Mouse (Mus musculus) embryonic stem cell, embryonic (primary cell): Measurements from ENCODE around the gene Fam208a.

Experiments
- CTCF ChIA-PET, 4 experiments: fragments of 300-600 bp in 2 of 4; fragments of 350-600 bp in 2 of 4; sonication (Branson Sonifier 250); formaldehyde crosslinking; loops; one replicate each; lab custom pipeline; 2022; ENCODE audit warnings: inconsistent platforms in 2 of 4; lab: Charles Lee
- POLR2A ChIA-PET, 4 experiments: fragments of 300-600 bp in 2 of 4; fragments of 350-600 bp in 2 of 4; sonication (Branson Sonifier 250); formaldehyde crosslinking; loops; one replicate each; lab custom pipeline; 2022; ENCODE audit warnings: antibody characterized with exemption in 4 of 4, inconsistent platforms in 1 of 4; lab: Charles Lee

Fam208a gene

GRCm38 (mm10) chr14:27428573-27428972 is at the start of gene Fam208a:
Gene Fam208a, plus strand, starts transcription at chr14:27428834.
- CTCF ChIA-PET = interaction anchor here in 3 of 4 experiments (0.5 to 1.7 kb wide), 5 partner anchors 12 to 399 kb away, joined by 3 to 5 read pairs (median 3); no protein-coding TSS in a partner anchor
- POLR2A ChIA-PET = interaction anchor here (0.6 to 15.7 kb wide), 144 partner anchors 8 to 894 kb away, joined by 3 to 329 read pairs (median 4); partner anchors contain the start of genes Ccdc66 (in 3 of the 4), Il17rd (in 2 of the 4), Arhgef3 (in 1 of the 4) and Erc2 (in 1 of the 4)

DNA sequence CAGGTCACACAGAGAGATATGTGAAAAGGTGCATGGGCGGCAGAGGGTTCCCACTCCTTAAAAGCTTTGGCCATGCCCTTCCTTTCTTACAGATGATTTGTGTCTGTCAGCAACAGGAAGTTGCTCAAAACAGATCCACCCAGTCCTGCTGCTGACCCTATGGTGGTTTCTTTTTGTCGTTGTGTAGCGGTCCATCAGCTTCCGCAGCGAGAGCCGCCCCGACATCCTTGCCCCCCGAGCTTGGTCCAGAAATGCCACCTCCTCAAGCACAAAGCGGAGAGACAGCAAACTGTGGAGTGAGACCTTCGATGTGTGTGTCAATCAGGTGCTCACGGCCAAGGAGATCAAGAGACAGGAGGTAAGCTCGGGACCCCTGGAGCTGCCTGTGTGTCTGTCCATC is 49.2 kb upstream of the Fam208a start:
- ChIA-PET CTCF (no interaction called here), POLR2A (interaction anchor here in 3 of 4 experiments (0.6 to 1.9 kb wide), 11 partner anchors 10 to 130 kb away, joined by 3 to 8 read pairs (median 3); no protein-coding TSS in a partner anchor)

- ChIA-PET POLR2A (interaction anchor here in 1 of 4 experiments (0.9 to 1.6 kb wide), 2 partner anchors 9 to 45 kb away, joined by 3 to 6 read pairs; no protein-coding TSS in a partner anchor), CTCF (no interaction called here)
Observed at GRCm38 (mm10) chr14:27381459-27381858, 47.2 kb upstream of the Fam208a start.

- ChIA-PET POLR2A (interaction anchor here in 1 of 4 experiments (1.1 to 3.2 kb wide), 4 partner anchors 34 to 48 kb away, joined by 3 to 25 read pairs (median 4); partner anchors contain the start of gene Fam208a), CTCF (no interaction called here)
Observed at GRCm38 (mm10) chr14:27383321-27383830, 45.3 kb upstream of the Fam208a start.

DNA sequence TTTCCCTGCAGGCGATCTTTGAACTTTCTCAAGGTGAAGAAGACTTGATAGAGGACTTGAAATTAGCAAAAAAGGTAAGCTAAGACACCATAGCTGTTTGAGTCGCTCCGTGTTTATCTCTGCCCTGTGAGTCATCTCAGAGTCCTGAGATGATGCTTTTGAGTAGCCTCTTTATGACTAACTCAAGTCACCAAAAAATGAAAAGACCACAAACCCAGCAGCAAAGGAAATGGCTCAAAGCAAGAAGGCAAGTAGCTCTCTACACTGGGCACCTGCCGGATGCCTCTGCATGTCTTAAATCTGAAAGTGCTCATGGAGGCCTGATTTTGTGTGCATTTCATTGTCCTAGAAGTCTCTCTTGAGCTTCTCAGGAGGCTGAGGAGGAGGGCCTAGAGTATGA is 44.5 kb upstream of the Fam208a start:
- CTCF ChIA-PET = interaction anchor here in 1 of 4 experiments (0.6 kb wide), 1 partner anchor 38 kb away, joined by 3 read pairs; no protein-coding TSS in a partner anchor
- POLR2A ChIA-PET = interaction anchor here in 2 of 4 experiments (1.0 to 3.2 kb wide), 5 partner anchors 10 to 49 kb away, joined by 3 to 25 read pairs (median 3); no protein-coding TSS in a partner anchor

DNA sequence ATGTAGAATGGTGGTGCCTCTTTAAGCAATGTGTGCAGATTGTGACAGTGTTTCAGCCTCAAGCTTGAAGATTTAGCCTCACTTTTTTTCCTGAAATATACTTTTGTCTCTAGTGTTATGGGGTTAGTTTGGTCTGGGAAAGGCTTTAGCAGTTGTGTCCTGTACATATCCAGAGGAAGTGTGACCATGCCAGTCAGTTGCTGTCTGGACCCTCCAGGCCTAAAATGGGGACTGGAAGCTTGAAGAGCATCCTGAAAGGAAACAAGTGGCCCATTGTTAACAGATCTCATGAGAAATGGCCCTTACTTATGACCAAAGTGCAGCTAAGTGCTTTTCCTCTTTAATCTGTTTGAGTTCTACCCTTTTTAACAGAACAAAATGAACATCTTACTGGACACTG is 40.0 kb upstream of the Fam208a start:
- POLR2A ChIA-PET = interaction anchor here in 2 of 4 experiments (0.7 to 4.4 kb wide), 3 partner anchors 25 to 41 kb away, joined by 6 to 35 read pairs (median 10); partner anchors contain the start of gene Fam208a (in 1 of the 2)

GRCm38 (mm10) chr14:27389722-27390121 is 38.9 kb upstream of the Fam208a start:
- POLR2A ChIA-PET = interaction anchor here in 3 of 4 experiments (0.6 to 4.4 kb wide), 20 partner anchors 9 to 459 kb away, joined by 3 to 35 read pairs (median 4); partner anchors contain the start of gene Fam208a (in 2 of the 3)
- CTCF ChIA-PET = interaction anchor here in 2 of 4 experiments (0.6 to 1.2 kb wide), 2 partner anchors 42 to 279 kb away, joined by 5 to 7 read pairs; no protein-coding TSS in a partner anchor

More for the DNA sequence above, 40.0 kb upstream of the Fam208a start:
- CTCF ChIA-PET = no interaction called here

DNA sequence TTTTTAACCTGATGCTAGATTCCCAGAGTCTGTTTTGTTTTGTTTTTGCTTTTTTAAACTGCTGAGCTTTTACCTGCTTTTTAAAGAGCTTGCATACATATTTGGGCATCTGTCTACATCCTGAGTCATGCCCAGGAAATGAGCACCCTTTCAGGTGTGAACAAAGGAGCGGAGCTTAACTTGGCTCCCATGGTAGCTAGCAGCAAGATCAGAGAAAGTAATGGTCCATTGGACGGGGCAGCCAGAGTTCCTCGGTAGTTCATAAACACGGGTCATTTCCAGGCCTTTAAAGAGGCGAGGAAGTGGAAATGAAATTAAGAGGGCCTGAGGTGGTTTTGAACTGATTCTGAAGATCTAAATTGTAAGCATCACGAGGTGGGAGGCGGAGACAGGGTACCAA is 38.0 kb upstream of the Fam208a start:
- ChIA-PET CTCF (interaction anchor here in 2 of 4 experiments (0.6 to 1.2 kb wide), 2 partner anchors 25 to 43 kb away, joined by 3 to 7 read pairs; no protein-coding TSS in a partner anchor), POLR2A (interaction anchor here in 3 of 4 experiments (0.6 to 4.4 kb wide), 19 partner anchors 9 to 413 kb away, joined by 3 to 35 read pairs (median 3); partner anchors contain the start of gene Fam208a (in 3 of the 3))

- ChIA-PET POLR2A (interaction anchor here in 1 of 4 experiments (1.6 to 4.4 kb wide), 3 partner anchors 37 to 44 kb away, joined by 3 to 35 read pairs (median 7); partner anchors contain the start of gene Fam208a), CTCF (no interaction called here)
Observed at GRCm38 (mm10) chr14:27391776-27392308, 36.8 kb upstream of the Fam208a start.

GRCm38 (mm10) chr14:27392660-27393059 is 36.0 kb upstream of the Fam208a start:
- POLR2A ChIA-PET = interaction anchor here in 1 of 4 experiments (0.6 to 2.7 kb wide), 3 partner anchors 36 to 60 kb away, joined by 3 to 7 read pairs (median 3); partner anchors contain the start of gene Fam208a
- CTCF ChIA-PET = interaction anchor here in 3 of 4 experiments (0.8 to 1.3 kb wide), 4 partner anchors 10 to 131 kb away, joined by 3 to 5 read pairs (median 3); no protein-coding TSS in a partner anchor

DNA sequence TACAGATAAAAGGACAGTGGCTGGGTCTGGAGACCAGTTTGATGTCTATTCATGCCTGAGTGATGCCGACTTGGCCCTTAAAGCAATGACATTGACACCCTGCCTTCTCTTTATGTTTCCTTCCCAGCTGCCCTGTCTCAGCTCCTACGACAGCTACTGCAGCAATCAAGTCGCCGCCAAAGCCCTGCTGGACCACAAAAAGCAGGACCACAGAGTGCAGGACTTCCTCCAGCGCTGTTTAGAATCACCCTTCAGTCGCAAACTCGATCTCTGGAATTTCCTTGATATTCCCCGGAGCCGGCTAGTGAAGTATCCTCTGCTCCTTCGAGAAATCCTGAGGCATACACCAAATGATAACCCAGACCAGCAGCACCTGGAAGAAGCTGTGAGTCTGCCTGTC is 34.8 kb upstream of the Fam208a start:
- CTCF ChIA-PET = interaction anchor here in 2 of 4 experiments (0.8 to 1.7 kb wide), 4 partner anchors 51 to 207 kb away, joined by 3 to 5 read pairs (median 4); no protein-coding TSS in a partner anchor
- POLR2A ChIA-PET = interaction anchor here in 2 of 4 experiments (0.7 to 2.7 kb wide), 6 partner anchors 9 to 157 kb away, joined by 3 to 7 read pairs (median 4); partner anchors contain the start of gene Fam208a (in 1 of the 2)

DNA sequence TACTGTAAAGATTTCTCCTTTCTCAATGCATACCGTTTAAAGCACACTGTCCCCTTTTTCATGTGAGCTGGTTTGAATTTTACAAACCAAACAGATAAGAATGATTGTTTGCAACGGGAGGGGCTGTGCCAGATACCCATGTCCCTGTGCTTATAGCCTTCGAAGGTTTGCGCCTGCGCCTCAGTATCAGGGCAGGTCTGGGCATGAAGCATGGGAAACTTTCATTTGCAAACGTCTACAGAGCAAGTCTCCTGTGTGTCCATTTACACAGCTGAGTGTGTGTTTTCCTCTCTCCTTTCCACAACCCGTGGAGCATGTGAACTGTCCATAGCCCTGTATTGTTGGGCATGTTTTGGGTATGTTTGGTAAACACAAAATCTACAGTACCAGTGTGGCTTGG is 32.2 kb upstream of the Fam208a start:
- ChIA-PET CTCF (no interaction called here), POLR2A (interaction anchor here in 2 of 4 experiments (0.9 to 1.7 kb wide), 5 partner anchors 18 to 61 kb away, joined by 3 to 4 read pairs (median 3); partner anchors contain the start of gene Fam208a (in 1 of the 2))

DNA sequence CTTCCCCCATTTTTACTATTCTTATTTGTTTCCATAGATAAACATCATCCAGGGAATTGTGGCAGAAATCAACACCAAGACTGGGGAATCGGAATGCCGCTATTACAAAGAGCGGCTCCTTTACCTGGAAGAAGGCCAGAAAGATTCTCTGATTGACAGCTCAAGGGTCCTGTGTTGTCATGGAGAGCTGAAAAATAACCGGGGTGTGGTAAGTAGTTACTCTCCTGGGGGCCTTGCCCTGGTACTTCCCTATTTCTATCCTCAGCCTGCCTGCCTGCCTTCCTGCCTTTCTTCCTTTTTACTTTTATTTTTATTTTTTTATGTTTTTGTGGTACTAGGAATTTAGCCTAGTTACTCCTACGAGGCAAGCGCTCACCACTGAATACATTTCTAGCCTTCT is 31.1 kb upstream of the Fam208a start:
- ChIA-PET CTCF (no interaction called here), POLR2A (interaction anchor here in 2 of 4 experiments (0.6 to 1.4 kb wide), 5 partner anchors 13 to 83 kb away, joined by 3 to 6 read pairs (median 3); partner anchors contain the start of gene Fam208a (in 1 of the 2))

DNA sequence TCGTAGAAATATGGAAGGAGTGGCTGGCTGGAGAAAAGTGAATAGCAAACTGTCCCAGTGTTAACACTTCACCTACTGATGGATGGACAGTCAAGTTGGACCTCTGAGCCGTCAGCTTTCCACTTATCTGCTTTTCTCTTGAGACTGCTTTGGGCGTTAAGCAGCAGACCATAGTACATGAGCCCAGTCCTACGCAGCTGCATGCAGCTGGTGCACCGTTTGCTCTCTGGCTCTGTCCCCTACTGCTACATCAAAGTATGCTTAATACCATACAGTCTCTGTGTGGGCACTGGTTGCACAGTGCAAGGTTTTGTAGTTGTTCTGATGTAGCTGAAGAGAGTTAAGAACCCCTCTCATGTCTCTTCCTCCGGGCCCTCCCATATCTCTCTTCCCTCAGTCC is 28.1 kb upstream of the Fam208a start:
- CTCF ChIA-PET = no interaction called here
- POLR2A ChIA-PET = interaction anchor here in 2 of 4 experiments (0.8 to 2.6 kb wide), 3 partner anchors 11 to 52 kb away, joined by 6 to 14 read pairs (median 7); partner anchors contain the start of gene Fam208a (in 1 of the 2)

- POLR2A ChIA-PET = interaction anchor here in 3 of 4 experiments (1.1 to 1.9 kb wide), 4 partner anchors 7 to 54 kb away, joined by 3 to 5 read pairs (median 4); no protein-coding TSS in a partner anchor
- CTCF ChIA-PET = interaction anchor here in 1 of 4 experiments (1.4 kb wide), 1 partner anchor 9 kb away, joined by 3 read pairs; no protein-coding TSS in a partner anchor
Observed at GRCm38 (mm10) chr14:27401717-27402278, 26.8 kb upstream of the Fam208a start.

DNA sequence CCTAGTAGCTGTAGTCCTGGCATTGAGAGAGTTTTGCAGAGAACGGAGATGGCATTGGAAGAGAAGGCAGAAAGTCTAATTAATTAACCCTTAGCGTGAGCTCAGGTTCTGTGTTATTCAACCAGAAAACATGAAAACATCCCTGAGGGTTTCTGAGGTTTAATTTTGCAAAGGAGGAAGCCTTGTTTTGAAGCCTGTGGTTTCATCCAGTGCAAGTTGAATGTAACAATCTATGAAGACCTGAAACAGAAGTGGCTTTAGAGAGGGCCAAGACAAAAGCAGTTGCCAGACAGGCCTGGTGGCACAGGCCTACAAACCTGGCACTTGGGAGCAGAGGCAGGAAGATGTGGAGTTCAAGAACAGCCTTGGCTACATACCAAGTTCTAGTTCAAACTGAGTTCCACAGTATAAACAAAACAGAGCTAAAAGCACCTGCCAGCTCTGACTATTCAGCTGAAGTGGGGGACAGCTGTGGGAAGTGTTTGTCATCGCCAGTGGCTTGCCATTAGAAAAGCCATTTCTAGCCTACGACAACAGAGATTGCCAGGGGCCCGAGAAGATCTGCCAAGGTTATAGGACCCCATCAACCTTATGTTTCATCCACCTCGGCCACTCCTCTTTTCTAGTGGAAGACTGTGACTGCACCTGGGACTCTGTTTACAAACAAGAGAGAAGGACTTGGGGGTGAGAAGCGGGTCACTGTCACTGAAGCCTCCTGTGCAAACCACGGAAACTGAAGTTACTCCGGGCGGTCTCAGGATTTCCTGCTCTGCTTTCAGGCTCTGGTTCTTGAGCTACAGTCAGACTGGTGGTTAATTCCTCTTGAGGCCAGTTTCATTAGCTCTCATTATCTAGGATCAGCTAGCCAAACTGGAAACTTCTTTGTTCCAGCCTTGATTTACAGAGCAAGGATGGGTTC is 26.0 kb upstream of the Fam208a start:
- POLR2A ChIA-PET = interaction anchor here in 3 of 4 experiments (1.1 to 1.9 kb wide), 7 partner anchors 8 to 67 kb away, joined by 3 to 8 read pairs (median 3); partner anchors contain the start of gene Fam208a (in 1 of the 3)
- CTCF ChIA-PET = interaction anchor here in 1 of 4 experiments (1.4 kb wide), 1 partner anchor 10 kb away, joined by 3 read pairs; no protein-coding TSS in a partner anchor
